9 mouse cellular contexts compared by ENCODE assay signal in genomic region chr4:127232028-127232427, GRCm38 (mm10). TPM values are rescaled to one million over a fixed set of nuclear protein-coding genes. Genes with fewer than 3 reads are reported as not detected.
DNase-seq lines count a peak whose midpoint lies in the region; ATAC-seq and TF ChIP-seq lines count a peak whose summit lies in the region.
"Had no signal": no experiment of that assay in that cellular context is flagged by ENCODE, and none has a peak within 500 bp of the region (broad histone marks: within the 10 kb centered on the region; RNA-seq: fewer than 3 reads in every experiment).

No protein-coding gene starts in this region.

- H3K4me3 ChIP-seq in cortical plate, adult 2 months (ENCODE audit: insufficient read depth, low read length), result no peak overlapping the region
- H3K4me3 ChIP-seq in hindbrain, embryonic 16.5 days (ENCODE audit: low read length), result no peak overlapping the region
- H3K4me3 ChIP-seq in midbrain, embryonic 13.5 days (replicated peaks), result no peak overlapping the region
- H3K4me3 ChIP-seq in stomach, postnatal 0 days (ENCODE audit: low read depth, low read length), result no peak overlapping the region

- H3K9me3 ChIP-seq in hindbrain, embryonic 16.5 days (ENCODE audit: control insufficient read depth, low read length), result no peaks in the 10 kb centered on the region
- no peaks in the 10 kb centered on the region for H3K9me3 ChIP-seq in midbrain, embryonic 13.5 days
- H3K9me3 ChIP-seq in stomach, postnatal 0 days (ENCODE audit: control insufficient read depth, low read length), result no peaks in the 10 kb centered on the region

- 0 out of 2 replicates have a peak, but pooled peaks cover 4% of the 10 kb centered on the region for H3K36me3 ChIP-seq in hindbrain, embryonic 16.5 days (ENCODE audit: control insufficient read depth, insufficient read depth, low read length)
- no peaks in the 10 kb centered on the region for H3K36me3 ChIP-seq in midbrain, embryonic 13.5 days
- H3K36me3 ChIP-seq in stomach, postnatal 0 days (ENCODE audit: control insufficient read depth, insufficient read depth, low read length), result no peaks in the 10 kb centered on the region

- no peak for TF ChIP-seq EP300 in stomach, postnatal 0 days (optimal IDR thresholded peaks at IDR 0.05)

- peak overlapping the region; percentile 43; the same call in 1 of the 2 replicates for H3K27ac ChIP-seq in cortical plate, adult 2 months (ENCODE audit: insufficient read depth, low read length)
- peak overlapping the region; percentile 75 for H3K27ac ChIP-seq in hindbrain, embryonic 16.5 days (ENCODE audit: low read depth, low read length)
- H3K27ac ChIP-seq in midbrain, embryonic 13.5 days, result peak overlapping the region; percentile 96
- H3K27ac ChIP-seq in stomach, postnatal 0 days (replicated peaks), result no peak overlapping the region

- peaks cover 6% of the 10 kb centered on the region for H3K4me1 ChIP-seq in cortical plate, adult 2 months (ENCODE audit: control insufficient read depth, insufficient read depth, low read length)
- H3K4me1 ChIP-seq in hindbrain, embryonic 16.5 days (ENCODE audit: control insufficient read depth, insufficient read depth, low read depth, low read length), result peaks cover 36% of the 10 kb centered on the region
- H3K4me1 ChIP-seq in midbrain, embryonic 13.5 days (replicated peaks), result peaks cover 60% of the 10 kb centered on the region
- H3K4me1 ChIP-seq in stomach, postnatal 0 days (replicated peaks; ENCODE audit: control insufficient read depth, insufficient read depth), result 0 out of 2 replicates have a peak, but pooled peaks cover 2% of the 10 kb centered on the region

- peak; percentile 79 for ATAC-seq in hindbrain, embryonic 16.5 days
- peak; percentile 68 for ATAC-seq in midbrain, embryonic 13.5 days
- no peak for ATAC-seq in stomach, postnatal 0 days (ENCODE audit: low FRiP score, low TSS enrichment)

- TF ChIP-seq CTCF in cortical plate, adult 2 months (IDR thresholded peaks at IDR 0.05; ENCODE audit: extremely low read depth, insufficient read depth, low read length), result no peak
- no peak for TF ChIP-seq CTCF in stomach, postnatal 0 days (IDR thresholded peaks at IDR 0.05; ENCODE audit: low read depth)

- H3K9ac ChIP-seq in hindbrain, embryonic 16.5 days (ENCODE audit: low read depth, low read length), result no peak overlapping the region
- no peak overlapping the region for H3K9ac ChIP-seq in midbrain, embryonic 13.5 days (replicated peaks)
- no peak overlapping the region for H3K9ac ChIP-seq in stomach, postnatal 0 days (ENCODE audit: low read length)

- no peaks in the 10 kb centered on the region for H3K27me3 ChIP-seq in hindbrain, embryonic 16.5 days (replicated peaks; ENCODE audit: control insufficient read depth, insufficient read depth, low read length)
- peaks cover 4% of the 10 kb centered on the region; the same call in 1 of the 2 replicates for H3K27me3 ChIP-seq in midbrain, embryonic 13.5 days
- peaks cover 3% of the 10 kb centered on the region; the same call in 1 of the 2 replicates for H3K27me3 ChIP-seq in stomach, postnatal 0 days (ENCODE audit: control insufficient read depth, insufficient read depth, low read length)

- WGBS in hindbrain, embryonic 16.5 days, result 9% methylated on average over 6 of the region's 6 CpGs
- 4% methylated on average over 6 of the region's 6 CpGs for WGBS in midbrain, embryonic 13.5 days
- 41% methylated on average over 6 of the region's 6 CpGs for WGBS in stomach, postnatal 0 days

- no peak for TF ChIP-seq POLR2A in cortical plate, adult 2 months (IDR thresholded peaks at IDR 0.05; ENCODE audit: extremely low read depth, insufficient read depth, low read length)

- DNase-seq in MN1 (ENCODE audit: low spot score) (peak; percentile 59), adipocyte (ENCODE audit: low spot score) (no peak)
- DNase-seq in adrenal gland, postnatal 10 days, result no peak
- no peak for DNase-seq in stomach, postnatal 0 days (ENCODE audit: low spot score)
- no peak for DNase-seq in spleen, postnatal 14 days (ENCODE audit: low spot score in 2 of 2)
- DNase-seq: lung, postnatal 14 days had no signal

- peak overlapping the region; percentile 12; the same call in 1 of the 2 replicates for H3K4me2 ChIP-seq in hindbrain, embryonic 16.5 days (ENCODE audit: low read length)
- H3K4me2 ChIP-seq in midbrain, embryonic 13.5 days (replicated peaks), result peak overlapping the region; percentile 28
- H3K4me2 ChIP-seq in stomach, postnatal 0 days (replicated peaks; ENCODE audit: low read depth), result no peak overlapping the region

RNA-seq across cellular contexts. Expression of gene Smim12, which starts 11.6 kb away (rescaled TPM):
- 85.9 and 87.5 TPM in 2 replicates for polyA plus RNA-seq in cortical plate, adult 2 months (2012; rRNA removed)
- 61.4 and 61.6 TPM in 2 replicates for polyA plus RNA-seq in hindbrain, embryonic 16.5 days (2015; fragmentation: Nextera tagmentation; extraction: Ambion mirVana)
- 45.1 and 48.0 TPM in 2 replicates for polyA plus RNA-seq in midbrain, embryonic 13.5 days (2015; fragmentation: Nextera tagmentation; extraction: Ambion mirVana)
- total RNA-seq in adrenal gland, postnatal 10 days (2021), result 10 to 100 TPM; 36.6 to 38.3 TPM
- polyA plus RNA-seq in stomach, postnatal 0 days (2015; fragmentation: Nextera tagmentation; extraction: Ambion mirVana), result 37.7 and 41.1 TPM in 2 replicates
